Mouse (Mus musculus) CH12.LX (cell line): ENCODE results near the gene Phykpl.

Experiments
- CHD2 ChIP-seq: IDR thresholded peaks from 2 replicates; pipeline ENCODE4 v1.6.1; 2011; ENCODE audit warnings: low read length, improper control_type of control experiment
- CTCF ChIP-seq, 2 experiments: IDR thresholded peaks in 1 of 2; conservative IDR thresholded peaks in 1 of 2; 2 replicates each; pipeline ENCODE4 v1.5.1; 2011 to 2012; ENCODE audit warnings: low read depth in 2 of 2, low read length in 2 of 2, improper control_type of control experiment in 1 of 2, inconsistent platforms in 1 of 2, mild to moderate bottlenecking in 1 of 2, moderate library complexity in 1 of 2
- ELF1 ChIP-seq: IDR thresholded peaks from 2 replicates; pipeline ENCODE4 v1.6.1; 2014; ENCODE audit warnings: low read depth, mild to moderate bottlenecking, inconsistent platforms, low read length, improper control_type of control experiment
- HCFC1 ChIP-seq: IDR thresholded peaks from 2 replicates; pipeline ENCODE4 v1.6.1; 2012; ENCODE audit warnings: low read depth, mild to moderate bottlenecking, inconsistent platforms, low read length, improper control_type of control experiment
- JUND ChIP-seq: conservative IDR thresholded peaks from 2 replicates; pipeline ENCODE4 v1.6.1; 2011; ENCODE audit warnings: low read depth, low read length, improper control_type of control experiment
- MAFK ChIP-seq: IDR thresholded peaks from 2 replicates; pipeline ENCODE4 v1.6.1; 2011; ENCODE audit warnings: low read length, improper control_type of control experiment; ENCODE audit not compliant: insufficient replicate concordance
- MYC ChIP-seq: IDR thresholded peaks from 2 replicates; pipeline ENCODE4 v1.6.1; 2011; ENCODE audit warnings: low read depth, mild to moderate bottlenecking, improper control_type of control experiment, low read length
- POLR2A ChIP-seq: IDR thresholded peaks from 2 replicates; pipeline ENCODE4 v1.6.1; 2011; ENCODE audit warnings: low read depth, mild to moderate bottlenecking, improper control_type of control experiment, low read length
- USF1 ChIP-seq: IDR thresholded peaks from 2 replicates; pipeline ENCODE4 v1.6.1; 2014; ENCODE audit warnings: low read depth, mild to moderate bottlenecking, inconsistent platforms, low read length, improper control_type of control experiment
- USF2 ChIP-seq: conservative IDR thresholded peaks from 2 replicates; pipeline ENCODE4 v1.6.1; 2011; ENCODE audit warnings: low read depth, low read length, improper control_type of control experiment
- ZC3H11A ChIP-seq: IDR thresholded peaks from 2 replicates; pipeline ENCODE4 v1.6.1; 2012; ENCODE audit warnings: low read depth, mild to moderate bottlenecking, inconsistent platforms, low read length, improper control_type of control experiment
- ZNF384 ChIP-seq: IDR thresholded peaks from 2 replicates; pipeline ENCODE4 v1.6.1; 2012; ENCODE audit warnings: low read depth, low read length, improper control_type of control experiment, inconsistent platforms

DNA sequence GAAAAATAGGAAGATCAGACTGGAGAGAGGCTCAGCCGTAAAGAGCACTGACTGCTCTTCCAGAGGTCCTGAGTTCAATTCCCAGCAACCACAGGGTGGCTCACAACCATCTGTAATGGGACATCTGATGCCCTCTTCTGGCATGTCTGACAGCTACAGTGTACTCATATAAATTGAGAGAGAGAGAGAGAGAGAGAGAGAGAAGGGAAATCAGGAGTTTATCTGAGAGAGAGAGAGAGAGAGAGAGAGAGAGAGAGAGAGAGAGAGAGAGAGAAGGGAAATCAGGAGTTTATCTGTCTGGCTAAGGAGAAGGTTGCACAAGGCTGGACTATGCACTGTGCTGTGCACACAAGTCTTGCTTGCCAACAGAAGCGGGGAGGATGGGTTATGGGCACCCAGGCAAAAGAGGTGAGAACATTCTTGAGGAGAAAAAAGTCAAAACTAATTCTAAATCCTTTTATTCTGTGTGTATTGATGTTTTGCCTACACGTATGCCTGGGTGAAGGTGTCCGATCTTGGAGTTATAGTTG is 68.4 kb downstream of the Phykpl start:
- TF ChIP-seq CTCF (conservative IDR thresholded peaks at IDR 0.05 in 1 of 2, IDR thresholded peaks at IDR 0.05 in 1 of 2; ENCODE audit: low read depth in 2 of 2, low read length in 2 of 2) (peak in 1 of 2 experiments; percentile 34; a peak in 2 of 4 replicates), ZNF384 (no peak), JUND (no peak), MYC (no peak), USF2 (no peak), HCFC1 (no peak), ZC3H11A (no peak), MAFK (no peak), POLR2A (no peak), CHD2 (no peak), USF1 (no peak), ELF1 (no peak)
